Mouse (Mus musculus) bone marrow, adult 2 months (tissue): ENCODE measurements around the gene 4921530L21Rik.

ENCODE experiments used
- CTCF ChIP-seq: fragments of 200-500 bp; IDR thresholded peaks from 2 replicates; pipeline ENCODE4 v1.5.1; 2011; ENCODE audit warnings: low read length, control low read depth; ENCODE audit not compliant: control insufficient read depth, insufficient read depth
- POLR2A ChIP-seq: fragments of 200-500 bp; IDR thresholded peaks from 2 replicates; pipeline ENCODE4 v1.6.1; 2011; ENCODE audit warnings: low read depth, mild to moderate bottlenecking, control low read depth, low read length, borderline replicate concordance; ENCODE audit not compliant: control insufficient read depth

GRCm38 (mm10) chr14:95876785-95877510 lies 4.1 kb upstream of the 4921530L21Rik start:
- TF ChIP-seq CTCF (no peak), POLR2A (no peak)
